Mouse (Mus musculus): ENCODE results near the gene Gm20388. TPM values are rescaled to one million over a fixed set of nuclear protein-coding genes. Genes with fewer than 3 reads are reported as not detected.
"Not testable (repeated sequence)": the region's sequence is repeated elsewhere in the genome, so short reads cannot be mapped to it uniquely, and the experiment has no call there.

Gm20388 gene
- polyA plus RNA-seq, 1 experiment from 2014 or later, result 7.4 TPM

- peak overlapping the region; percentile 85 for H3K4me3 ChIP-seq (replicated peaks; ENCODE audit: low read length)
- H3K9me3 ChIP-seq (replicated peaks; ENCODE audit: control insufficient read depth, low read length), result no peaks in the 10 kb centered on the region
- H3K9ac ChIP-seq (ENCODE audit: low read length), result peak overlapping the region; percentile 92
- no peak for ATAC-seq (ENCODE audit: insufficient read depth, low FRiP score)
- H3K27ac ChIP-seq (ENCODE audit: low read length), result no peak overlapping the region
- H3K36me3 ChIP-seq (ENCODE audit: control insufficient read depth, insufficient read depth, low read length), result peaks cover 21% of the 10 kb centered on the region
- WGBS, result 58% methylated on average over 9 of the region's 9 CpGs
- H3K4me2 ChIP-seq (ENCODE audit: low read depth, low read length), result peak overlapping the region; percentile 74
- peaks cover 23% of the 10 kb centered on the region for H3K4me1 ChIP-seq (ENCODE audit: control insufficient read depth, insufficient read depth, low read length)
- no peaks in the 10 kb centered on the region for H3K27me3 ChIP-seq (ENCODE audit: control insufficient read depth, insufficient read depth, low read length)
These were observed 2658.7 kb downstream of the Gm20388 start for GRCm38 (mm10) chr8:122569329-122569728.

GRCm38 (mm10) chr8:122569996-122570395 is 2659.4 kb downstream of the Gm20388 start:
- no peak for ATAC-seq (ENCODE audit: insufficient read depth, low FRiP score)
- no peaks in the 10 kb centered on the region for H3K27me3 ChIP-seq (ENCODE audit: control insufficient read depth, insufficient read depth, low read length)
- no peaks in the 10 kb centered on the region for H3K9me3 ChIP-seq (replicated peaks; ENCODE audit: control insufficient read depth, low read length)
- no peak overlapping the region for H3K4me2 ChIP-seq (ENCODE audit: low read depth, low read length)
- WGBS, result 94% methylated on average over 16 of the region's 16 CpGs
- no peak overlapping the region for H3K4me3 ChIP-seq (replicated peaks; ENCODE audit: low read length)
- peaks cover 21% of the 10 kb centered on the region for H3K36me3 ChIP-seq (ENCODE audit: control insufficient read depth, insufficient read depth, low read length)
- H3K4me1 ChIP-seq (ENCODE audit: control insufficient read depth, insufficient read depth, low read length), result peaks cover 28% of the 10 kb centered on the region
- H3K27ac ChIP-seq (ENCODE audit: low read length), result no peak overlapping the region
- H3K9ac ChIP-seq (ENCODE audit: low read length), result no peak overlapping the region

- Histone ChIP-seq H3K4me1 (ENCODE audit: control insufficient read depth, insufficient read depth, low read length) (peaks cover 39% of the 10 kb centered on the region), H3K9me3 (replicated peaks; ENCODE audit: control insufficient read depth, low read length) (no peaks in the 10 kb centered on the region), H3K4me2 (ENCODE audit: low read depth, low read length) (no peak overlapping the region), H3K27me3 (ENCODE audit: control insufficient read depth, insufficient read depth, low read length) (no peaks in the 10 kb centered on the region), H3K27ac (ENCODE audit: low read length) (no peak overlapping the region), H3K4me3 (replicated peaks; ENCODE audit: low read length) (no peak overlapping the region), H3K36me3 (ENCODE audit: control insufficient read depth, insufficient read depth, low read length) (peaks cover 21% of the 10 kb centered on the region), H3K9ac (ENCODE audit: low read length) (no peak overlapping the region)
- 92% methylated on average over 11 of the region's 11 CpGs for WGBS
- no peak for ATAC-seq (ENCODE audit: insufficient read depth, low FRiP score)
These were observed 2660.5 kb downstream of the Gm20388 start for GRCm38 (mm10) chr8:122571153-122571552.

GRCm38 (mm10) chr8:122571750-122572267 is 2661.2 kb downstream of the Gm20388 start:
- H3K9ac ChIP-seq (ENCODE audit: low read length), result no peak overlapping the region
- no peak overlapping the region for H3K27ac ChIP-seq (ENCODE audit: low read length)
- 85% methylated on average over 17 of the region's 17 CpGs for WGBS
- no peak overlapping the region for H3K4me2 ChIP-seq (ENCODE audit: low read depth, low read length)
- no peak for ATAC-seq (ENCODE audit: insufficient read depth, low FRiP score)
- H3K9me3 ChIP-seq (replicated peaks; ENCODE audit: control insufficient read depth, low read length), result no peaks in the 10 kb centered on the region
- H3K27me3 ChIP-seq (ENCODE audit: control insufficient read depth, insufficient read depth, low read length), result no peaks in the 10 kb centered on the region
- H3K4me1 ChIP-seq (ENCODE audit: control insufficient read depth, insufficient read depth, low read length), result peaks cover 32% of the 10 kb centered on the region
- no peak overlapping the region for H3K4me3 ChIP-seq (replicated peaks; ENCODE audit: low read length)
- H3K36me3 ChIP-seq (ENCODE audit: control insufficient read depth, insufficient read depth, low read length), result peaks cover 21% of the 10 kb centered on the region

DNA sequence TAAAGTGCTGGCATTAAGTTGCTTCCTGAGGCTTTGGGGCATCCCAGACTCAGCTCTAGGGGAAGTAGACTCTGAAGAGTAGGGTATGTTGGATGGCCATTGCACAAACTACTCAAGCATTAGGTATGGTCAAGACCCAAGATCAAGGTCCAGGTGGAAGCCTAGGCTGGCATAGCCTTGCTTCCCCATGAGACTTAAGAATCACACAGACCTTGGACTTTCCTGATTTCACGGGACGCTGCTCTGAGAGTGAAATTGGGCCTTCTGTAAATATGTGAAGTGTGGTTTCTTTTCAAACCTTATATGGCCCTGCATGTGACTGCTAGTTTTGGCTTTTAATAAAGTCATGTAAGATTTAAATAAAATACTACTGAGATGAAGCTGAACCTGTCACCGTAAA is 2662.1 kb downstream of the Gm20388 start:
- ATAC-seq (ENCODE audit: insufficient read depth, low FRiP score), result no peak
- H3K36me3 ChIP-seq (ENCODE audit: control insufficient read depth, insufficient read depth, low read length), result peaks cover 21% of the 10 kb centered on the region
- no peaks in the 10 kb centered on the region for H3K27me3 ChIP-seq (ENCODE audit: control insufficient read depth, insufficient read depth, low read length)
- H3K4me3 ChIP-seq (replicated peaks; ENCODE audit: low read length), result no peak overlapping the region
- 83% methylated on average over 3 of the region's 3 CpGs for WGBS
- no peaks in the 10 kb centered on the region for H3K9me3 ChIP-seq (replicated peaks; ENCODE audit: control insufficient read depth, low read length)
- H3K4me2 ChIP-seq (ENCODE audit: low read depth, low read length), result no peak overlapping the region
- H3K9ac ChIP-seq (ENCODE audit: low read length), result no peak overlapping the region
- H3K4me1 ChIP-seq (ENCODE audit: control insufficient read depth, insufficient read depth, low read length), result peaks cover 34% of the 10 kb centered on the region
- H3K27ac ChIP-seq (ENCODE audit: low read length), result no peak overlapping the region

DNA sequence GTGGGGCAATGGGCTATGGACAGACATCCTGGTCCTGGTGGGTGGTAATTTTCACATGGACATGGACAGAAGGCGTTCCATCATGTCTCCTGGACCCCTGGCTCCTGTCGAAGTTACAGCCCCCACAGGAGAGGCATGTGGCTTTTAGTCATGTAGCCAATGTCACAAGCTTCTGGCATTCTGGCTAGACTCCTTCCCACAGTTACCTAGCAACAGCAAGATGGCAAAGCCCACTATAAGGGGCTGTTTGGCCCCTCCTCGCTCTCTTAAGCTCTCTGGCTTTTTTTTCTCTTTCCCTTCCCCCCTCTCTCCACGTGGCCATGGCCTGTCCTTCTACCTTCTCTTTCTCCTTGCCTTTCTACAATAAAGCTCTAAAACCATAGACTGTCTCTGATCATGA is 2662.5 kb downstream of the Gm20388 start:
- peaks cover 21% of the 10 kb centered on the region for H3K36me3 ChIP-seq (ENCODE audit: control insufficient read depth, insufficient read depth, low read length)
- not testable (repeated sequence) for H3K9ac ChIP-seq (ENCODE audit: low read length); H3K27me3 ChIP-seq (ENCODE audit: control insufficient read depth, insufficient read depth, low read length); H3K4me2 ChIP-seq (ENCODE audit: low read depth, low read length); H3K4me3 ChIP-seq (replicated peaks; ENCODE audit: low read length); H3K9me3 ChIP-seq (replicated peaks; ENCODE audit: control insufficient read depth, low read length); H3K27ac ChIP-seq (ENCODE audit: low read length); ATAC-seq (ENCODE audit: insufficient read depth, low FRiP score)
- WGBS, result 51% methylated on average over 4 of the region's 4 CpGs
- H3K4me1 ChIP-seq (ENCODE audit: control insufficient read depth, insufficient read depth, low read length), result peaks cover 34% of the 10 kb centered on the region

DNA sequence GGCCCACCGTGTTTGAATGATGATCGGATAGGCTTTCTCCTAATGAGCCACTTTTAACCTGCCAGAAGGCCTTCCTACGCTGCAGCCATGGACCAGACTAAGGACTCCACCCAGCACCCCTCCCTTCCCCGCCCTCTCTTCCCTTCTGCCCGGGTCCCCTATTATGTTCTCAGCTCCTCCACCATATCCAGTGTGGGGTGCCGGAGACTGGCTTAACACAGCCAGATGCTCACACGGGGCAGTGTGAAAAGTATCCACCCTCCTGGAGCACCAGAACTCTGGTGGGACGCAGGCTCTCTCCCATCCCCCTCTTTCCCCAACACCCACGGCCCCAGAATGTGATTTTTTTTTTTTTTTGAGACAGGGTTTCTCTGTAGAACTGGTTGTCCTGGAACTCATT is 2662.9 kb downstream of the Gm20388 start:
- H3K27me3 ChIP-seq (ENCODE audit: control insufficient read depth, insufficient read depth, low read length), result no peaks in the 10 kb centered on the region
- H3K9me3 ChIP-seq (replicated peaks; ENCODE audit: control insufficient read depth, low read length), result no peaks in the 10 kb centered on the region
- no peak overlapping the region for H3K27ac ChIP-seq (ENCODE audit: low read length)
- H3K4me2 ChIP-seq (ENCODE audit: low read depth, low read length), result no peak overlapping the region
- H3K9ac ChIP-seq (ENCODE audit: low read length), result no peak overlapping the region
- peaks cover 34% of the 10 kb centered on the region for H3K4me1 ChIP-seq (ENCODE audit: control insufficient read depth, insufficient read depth, low read length)
- WGBS, result 55% methylated on average over 9 of the region's 9 CpGs
- H3K4me3 ChIP-seq (replicated peaks; ENCODE audit: low read length), result no peak overlapping the region
- peaks cover 21% of the 10 kb centered on the region for H3K36me3 ChIP-seq (ENCODE audit: control insufficient read depth, insufficient read depth, low read length)
- no peak for ATAC-seq (ENCODE audit: insufficient read depth, low FRiP score)

DNA sequence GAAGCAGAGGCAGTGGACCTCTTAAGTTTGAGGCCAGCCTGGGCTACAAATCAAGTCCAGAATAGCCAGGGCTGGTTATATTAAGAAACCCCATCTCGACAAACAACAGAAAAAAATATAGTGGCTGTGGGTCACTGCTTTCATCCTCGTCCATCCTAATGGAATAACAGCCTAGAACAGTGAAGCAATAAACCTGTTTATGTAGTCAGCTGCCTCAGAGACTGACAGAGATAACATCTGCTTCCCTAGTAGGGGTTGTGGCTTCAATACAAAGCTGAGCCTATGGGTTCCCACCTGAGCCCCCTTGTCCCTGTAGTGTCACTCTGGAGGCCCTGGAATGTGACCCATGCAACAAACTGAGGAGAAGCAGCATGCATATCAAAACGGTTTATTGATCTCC is 2663.6 kb downstream of the Gm20388 start:
- H3K4me3 ChIP-seq (replicated peaks; ENCODE audit: low read length), result no peak overlapping the region
- H3K27me3 ChIP-seq (ENCODE audit: control insufficient read depth, insufficient read depth, low read length), result no peaks in the 10 kb centered on the region
- ATAC-seq (ENCODE audit: insufficient read depth, low FRiP score), result no peak
- H3K4me1 ChIP-seq (ENCODE audit: control insufficient read depth, insufficient read depth, low read length), result peaks cover 32% of the 10 kb centered on the region
- H3K9me3 ChIP-seq (replicated peaks; ENCODE audit: control insufficient read depth, low read length), result no peaks in the 10 kb centered on the region
- H3K27ac ChIP-seq (ENCODE audit: low read length), result peak overlapping the region; percentile 82; the same call in 1 of the 2 replicates
- H3K9ac ChIP-seq (ENCODE audit: low read length), result no peak overlapping the region
- 38% methylated on average over 3 of the region's 3 CpGs for WGBS
- peaks cover 21% of the 10 kb centered on the region for H3K36me3 ChIP-seq (ENCODE audit: control insufficient read depth, insufficient read depth, low read length)
- H3K4me2 ChIP-seq (ENCODE audit: low read depth, low read length), result no peak overlapping the region

DNA sequence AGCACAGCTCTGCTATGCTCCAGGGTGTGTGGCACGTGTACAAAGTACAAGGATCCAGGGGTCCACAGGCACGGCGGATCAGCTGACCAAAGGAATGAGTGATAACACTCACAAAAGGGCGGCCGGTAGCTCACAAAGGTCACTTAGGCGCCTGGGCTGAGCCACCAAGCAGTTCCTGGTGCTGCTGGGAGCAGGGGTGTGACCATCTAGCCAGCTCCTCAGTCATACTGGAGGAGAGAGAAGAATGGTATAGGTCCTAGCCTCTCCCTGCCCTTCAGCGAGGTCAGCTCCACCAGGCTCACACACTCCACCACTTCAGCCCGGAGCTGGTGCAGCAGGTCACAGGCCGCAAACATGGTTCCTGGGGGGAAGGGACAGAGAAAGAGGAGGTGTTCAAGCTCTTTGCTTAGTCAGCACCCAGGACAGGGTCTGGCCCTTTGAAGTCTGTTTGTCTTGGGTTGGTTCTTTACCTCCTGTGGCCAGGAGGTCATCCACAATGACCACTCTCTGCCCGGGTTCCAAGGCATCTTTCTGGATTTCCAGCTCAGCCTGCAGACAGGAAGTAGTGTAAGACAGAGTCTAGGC is 2664.1 kb downstream of the Gm20388 start:
- peak; percentile 21 for ATAC-seq (ENCODE audit: insufficient read depth, low FRiP score)
- H3K4me3 ChIP-seq (replicated peaks; ENCODE audit: low read length), result peak overlapping the region; percentile 70; the same call in 1 of the 2 replicates
- peak overlapping the region; percentile 91 for H3K4me2 ChIP-seq (ENCODE audit: low read depth, low read length)
- no peaks in the 10 kb centered on the region for H3K27me3 ChIP-seq (ENCODE audit: control insufficient read depth, insufficient read depth, low read length)
- peak overlapping the region; percentile 88 for H3K9ac ChIP-seq (ENCODE audit: low read length)
- WGBS, result 26% methylated on average over 10 of the region's 10 CpGs
- H3K4me1 ChIP-seq (ENCODE audit: control insufficient read depth, insufficient read depth, low read length), result peaks cover 32% of the 10 kb centered on the region
- H3K36me3 ChIP-seq (ENCODE audit: control insufficient read depth, insufficient read depth, low read length), result peaks cover 21% of the 10 kb centered on the region
- H3K27ac ChIP-seq (ENCODE audit: low read length), result peak overlapping the region; percentile 82
- H3K9me3 ChIP-seq (replicated peaks; ENCODE audit: control insufficient read depth, low read length), result no peaks in the 10 kb centered on the region
